Mouse (Mus musculus) frontal cortex, postnatal 36 days (tissue): ENCODE data around the gene Btbd18.
"Not testable (repeated sequence)": the region's sequence is repeated elsewhere in the genome, so short reads cannot be mapped to it uniquely, and the experiment has no call there.

ENCODE experiments used
- DNase-seq, 2 experiments: peaks; one replicate each; pipeline ENCODE4 v3.0.0; 2022; ENCODE audit warnings: low spot score in 2 of 2

The Btbd18 gene

GRCm38 (mm10) chr2:84647051-84647568 lies 11.8 kb upstream of the Btbd18 start:
- DNase-seq = no peak

GRCm38 (mm10) chr2:84648369-84648768 lies 10.5 kb upstream of the Btbd18 start:
- DNase-seq = no peak

GRCm38 (mm10) chr2:84649674-84650073 lies 9.2 kb upstream of the Btbd18 start:
- DNase-seq = peak in 1 of 2 experiments; percentile 33

GRCm38 (mm10) chr2:84650464-84651195 lies 8.2 kb upstream of the Btbd18 start, which contains the start of gene Ctnnd1:
TSS of gene Ctnnd1 (minus strand) at chr2:84650765.
- DNase-seq = peak; percentile 89 to 93

DNA sequence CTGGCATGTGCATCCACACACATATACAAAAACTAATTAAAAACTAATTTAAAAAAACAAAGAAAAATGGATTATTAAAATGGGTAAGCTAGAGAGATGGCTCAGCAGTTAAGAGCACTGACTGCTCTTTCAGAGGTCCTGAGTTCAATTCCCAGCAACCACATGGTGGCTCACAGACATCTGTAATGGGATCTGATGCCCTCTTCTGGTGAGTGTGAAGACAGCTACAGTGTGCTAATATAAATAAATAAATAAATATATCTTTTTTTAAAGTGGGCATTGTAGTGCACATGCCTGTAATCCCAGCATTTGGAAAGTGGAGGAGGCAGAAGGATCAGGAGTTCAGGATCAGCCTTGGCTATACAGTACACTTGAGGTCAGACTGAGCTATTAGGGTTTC lies 5.5 kb upstream of the Btbd18 start:
- DNase-seq = no peak

- no peak for DNase-seq
Measured at GRCm38 (mm10) chr2:84655864-84656263, 3.0 kb upstream of the Btbd18 start.

DNA sequence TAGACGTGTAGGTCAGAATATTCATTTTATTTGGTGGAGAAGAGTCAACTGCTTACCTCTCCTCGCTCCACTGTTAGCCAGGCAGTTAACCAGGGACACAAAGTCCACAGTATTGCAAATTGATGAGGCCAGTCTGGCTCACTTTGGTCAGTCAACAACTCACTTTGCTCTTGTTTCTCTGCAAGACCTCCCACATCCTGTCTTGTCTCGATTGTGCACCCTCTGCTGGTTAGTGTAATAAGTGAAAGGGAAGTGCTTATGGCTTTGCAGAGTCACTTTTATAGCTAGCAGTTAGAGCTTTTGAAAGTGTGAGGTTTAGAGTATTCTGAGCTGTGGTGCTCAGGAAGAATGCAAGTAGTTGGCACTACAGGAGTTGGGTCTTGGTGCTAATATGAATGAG lies 1.4 kb downstream of the Btbd18 start:
- peak in 1 of 2 experiments; percentile 59 for DNase-seq

DNA sequence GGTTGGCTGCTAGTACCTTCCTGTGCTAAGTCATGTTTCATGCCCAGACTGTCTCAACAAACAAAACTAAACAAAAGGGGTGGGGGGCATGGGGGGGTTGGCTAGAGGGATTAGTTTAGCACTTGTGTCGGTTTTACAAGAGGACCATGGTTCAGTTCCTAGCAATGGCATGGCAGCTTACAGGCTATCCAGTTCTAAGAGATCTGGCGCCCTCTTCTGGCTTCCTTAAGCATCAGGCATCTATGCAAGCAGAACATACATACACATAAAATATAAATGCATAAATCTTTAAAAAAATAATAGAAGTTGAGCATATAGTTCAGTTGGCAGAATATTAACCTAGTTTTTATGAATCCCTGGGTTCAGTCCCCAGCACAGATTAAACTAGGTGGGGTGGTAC lies 4.0 kb downstream of the Btbd18 start:
- DNase-seq = no peak

DNA sequence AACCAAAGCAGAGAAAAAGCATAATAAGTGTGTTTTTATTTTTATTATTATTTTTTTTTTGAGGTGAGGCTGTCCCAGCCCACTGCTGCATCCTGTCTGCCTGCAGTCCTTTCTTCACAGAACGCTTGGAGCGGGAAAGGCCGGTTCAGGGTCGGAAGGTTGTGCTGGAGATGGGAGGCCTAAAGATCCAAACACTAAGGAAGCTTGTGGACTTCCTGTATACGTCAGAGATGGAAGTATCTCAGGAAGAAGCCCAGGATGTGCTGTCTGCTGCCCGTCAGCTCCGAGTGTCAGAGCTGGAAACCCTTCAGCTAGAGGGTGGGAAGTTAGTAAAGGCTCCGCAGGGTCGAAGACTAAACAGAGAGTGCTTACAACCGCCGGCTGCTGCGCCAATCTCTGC lies 7.2 kb downstream of the Btbd18 start:
- DNase-seq = no peak

- DNase-seq = no peak
Measured at GRCm38 (mm10) chr2:84669828-84670568, 11.1 kb downstream of the Btbd18 start.

- peak; percentile 88 for DNase-seq
Measured at GRCm38 (mm10) chr2:84670569-84670933, 11.7 kb downstream of the Btbd18 start, which contains the start of gene Selenoh. TSS of gene Selenoh (minus strand) at chr2:84670770.

DNA sequence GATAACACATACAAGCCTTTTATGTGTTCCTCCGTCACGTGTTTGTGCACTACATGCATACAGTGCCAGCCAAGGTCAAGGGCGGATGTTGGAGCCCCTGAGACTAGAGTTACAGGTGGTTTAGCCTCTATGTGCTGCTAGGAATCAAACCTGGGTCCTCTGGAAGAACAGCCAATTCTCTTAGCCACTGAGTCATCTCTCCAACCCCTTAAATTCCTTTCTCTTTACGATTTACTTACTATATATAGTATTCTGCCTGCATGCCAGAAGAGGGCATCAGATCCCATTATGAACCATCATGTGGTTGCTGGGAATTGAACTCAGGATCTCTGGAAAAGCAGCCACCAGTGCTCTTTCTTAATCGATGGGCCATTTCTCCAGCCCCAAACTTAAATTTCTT lies 12.7 kb downstream of the Btbd18 start:
- not testable (repeated sequence) for DNase-seq

GRCm38 (mm10) chr2:84677270-84677967 lies 18.5 kb downstream of the Btbd18 start:
- DNase-seq = no peak

- peak; percentile 90 to 96 for DNase-seq
Measured at GRCm38 (mm10) chr2:84677968-84678880, 19.3 kb downstream of the Btbd18 start, which contains the start of the genes Gm28635 and Med19. TSS of gene Gm28635 (minus strand) at chr2:84678041. TSS of gene Med19 (plus strand) at chr2:84678402.

DNA sequence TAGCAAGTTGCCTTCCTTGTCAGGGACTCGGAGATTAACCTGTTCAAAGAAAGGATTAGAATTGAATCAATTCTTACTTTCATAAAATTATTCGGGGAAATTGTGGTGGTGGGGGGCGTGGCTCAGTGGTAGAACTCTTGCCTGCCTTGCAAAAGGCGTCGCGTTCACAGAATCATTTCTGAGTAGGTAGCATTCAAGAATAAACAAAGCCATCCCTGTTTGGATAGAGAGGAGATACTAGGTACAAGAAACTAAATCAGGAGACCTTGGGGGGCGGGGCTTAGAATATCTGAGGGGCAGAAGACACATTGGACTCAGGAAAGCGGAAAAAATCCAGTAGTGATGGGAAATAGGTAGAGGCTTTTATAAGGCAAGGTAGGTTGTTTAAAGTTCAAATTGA lies 20.1 kb downstream of the Btbd18 start, which contains the start of gene Tmx2:
TSS of gene Tmx2 (minus strand) at position 125 of the 400 bp plus-strand sequence.
- no peak for DNase-seq

GRCm38 (mm10) chr2:84682605-84683183 lies 23.8 kb downstream of the Btbd18 start:
- no peak for DNase-seq

- no peak for DNase-seq
Measured at GRCm38 (mm10) chr2:84688080-84688844, 29.4 kb downstream of the Btbd18 start.

DNA sequence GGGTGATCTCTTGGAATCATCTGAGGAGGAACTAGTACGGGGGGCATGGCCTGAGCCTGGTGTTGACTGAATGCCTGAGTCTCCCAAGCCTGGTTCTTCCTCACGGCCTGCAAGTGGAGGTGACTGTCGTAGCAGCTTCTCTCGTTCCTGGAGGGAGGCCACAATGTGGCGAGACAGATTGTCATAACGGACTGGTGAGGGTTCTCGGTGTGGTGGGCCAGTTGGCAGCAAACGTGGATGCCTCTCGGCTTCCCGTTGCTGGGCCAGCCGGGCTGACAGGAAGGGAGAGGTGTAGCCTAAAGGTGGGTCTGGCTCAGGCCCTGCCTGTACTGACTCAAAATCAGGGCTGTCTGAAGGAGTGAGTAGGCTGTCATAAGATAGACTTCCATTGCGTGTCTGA lies 31.2 kb downstream of the Btbd18 start:
- no peak for DNase-seq

GRCm38 (mm10) chr2:84695007-84695695 lies 36.3 kb downstream of the Btbd18 start:
- DNase-seq = no peak
